Comparison of ENCODE assay signal across 9 mouse cellular contexts in the genomic region with DNA sequence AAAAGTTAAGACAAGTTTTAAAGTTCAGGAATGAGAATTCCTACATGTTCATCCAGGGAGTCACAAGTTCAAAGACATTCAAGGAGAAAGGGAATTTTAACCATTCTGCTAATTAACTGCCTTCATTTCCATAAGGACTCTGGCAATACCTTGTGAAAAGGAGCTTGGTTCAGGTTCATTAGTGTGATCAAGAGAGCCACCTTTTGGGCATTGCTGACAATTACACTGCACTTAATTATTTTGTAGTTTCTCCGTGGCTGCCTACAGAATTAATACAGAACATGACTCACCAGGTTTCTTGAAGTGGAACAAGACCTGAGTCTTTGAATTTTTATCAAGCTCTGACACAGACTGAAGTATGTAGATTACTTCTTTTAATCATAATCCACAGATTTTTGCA. TPM values are rescaled to one million over a fixed set of nuclear protein-coding genes. Genes with fewer than 3 reads are reported as not detected.
DNase-seq lines count a peak whose midpoint lies in the region; ATAC-seq and TF ChIP-seq lines count a peak whose summit lies in the region.
"Had no signal": no experiment of that assay in that cellular context is flagged by ENCODE, and none has a peak within 500 bp of the region (broad histone marks: within the 10 kb centered on the region; RNA-seq: fewer than 3 reads in every experiment).

No protein-coding gene starts in this region.

- TF ChIP-seq EP300 in stomach, postnatal 0 days (optimal IDR thresholded peaks at IDR 0.05), result no peak

- H3K27me3 ChIP-seq in heart, embryonic 10.5 days (ENCODE audit: insufficient read depth, poor library complexity, severe bottlenecking), result no peaks in the 10 kb centered on the region
- no peaks in the 10 kb centered on the region for H3K27me3 ChIP-seq in forebrain, postnatal 0 days (ENCODE audit: insufficient read depth, low read length)
- H3K27me3 ChIP-seq in stomach, postnatal 0 days (ENCODE audit: control insufficient read depth, insufficient read depth, low read length), result no peaks in the 10 kb centered on the region

- H3K4me3 ChIP-seq in heart, embryonic 10.5 days, result no peak overlapping the region
- no peak overlapping the region for H3K4me3 ChIP-seq in forebrain, postnatal 0 days (ENCODE audit: low read depth, low read length)
- no peak overlapping the region for H3K4me3 ChIP-seq in stomach, postnatal 0 days (ENCODE audit: low read depth, low read length)

- no peaks in the 10 kb centered on the region for H3K36me3 ChIP-seq in heart, embryonic 10.5 days
- H3K36me3 ChIP-seq in forebrain, postnatal 0 days (ENCODE audit: insufficient read depth), result no peaks in the 10 kb centered on the region
- H3K36me3 ChIP-seq in stomach, postnatal 0 days (ENCODE audit: control insufficient read depth, insufficient read depth, low read length), result no peaks in the 10 kb centered on the region

- intact Hi-C loops in gastrocnemius, postnatal 36 days (cut with DNase I), result loop anchor here (1.0 kb wide), 1 partner anchor 301 kb away; no protein-coding TSS in a partner anchor

- H3K27ac ChIP-seq in heart, embryonic 10.5 days, result no peak overlapping the region
- no peak overlapping the region for H3K27ac ChIP-seq in forebrain, postnatal 0 days (ENCODE audit: low read depth, low read length)
- no peak overlapping the region for H3K27ac ChIP-seq in stomach, postnatal 0 days (replicated peaks)

- peak; percentile 69; the same call in 1 of the 2 replicates for ATAC-seq in forebrain, postnatal 0 days
- no peak for ATAC-seq in stomach, postnatal 0 days (ENCODE audit: low FRiP score, low TSS enrichment)

- peak; percentile 73 for TF ChIP-seq CTCF in forebrain, postnatal 0 days (IDR thresholded peaks at IDR 0.05; ENCODE audit: low read depth)
- TF ChIP-seq CTCF in stomach, postnatal 0 days (IDR thresholded peaks at IDR 0.05; ENCODE audit: low read depth), result peak; percentile 70

- no peaks in the 10 kb centered on the region for H3K9me3 ChIP-seq in heart, embryonic 10.5 days
- no peaks in the 10 kb centered on the region for H3K9me3 ChIP-seq in forebrain, postnatal 0 days (ENCODE audit: low read length)
- no peaks in the 10 kb centered on the region for H3K9me3 ChIP-seq in stomach, postnatal 0 days (ENCODE audit: control insufficient read depth, low read length)

- H3K9ac ChIP-seq in forebrain, postnatal 0 days, result no peak overlapping the region
- no peak overlapping the region for H3K9ac ChIP-seq in stomach, postnatal 0 days (ENCODE audit: low read length)

- WGBS in heart, embryonic 10.5 days, result 6% methylated on average over 1 of the region's 1 CpGs
- WGBS in forebrain, postnatal 0 days, result 0% methylated on average over 1 of the region's 1 CpGs
- 3% methylated on average over 1 of the region's 1 CpGs for WGBS in stomach, postnatal 0 days

- DNase-seq in heart, adult 8-10 months (ENCODE audit: low spot score), result peak; percentile 2
- no peak for DNase-seq in heart, embryonic 10.5 days (ENCODE audit: low spot score)
- DNase-seq in right cerebral cortex, adult 18-20 months, result peak; percentile 43
- no peak for DNase-seq in right cerebral cortex, postnatal 14 days
- DNase-seq in forebrain, postnatal 0 days, result peak; percentile 66
- no peak for DNase-seq in stomach, postnatal 0 days (ENCODE audit: low spot score)
- DNase-seq in gastrocnemius, postnatal 36 days, result no peak
- DNase-seq in adrenal gland, postnatal 4 days (ENCODE audit: low spot score in 2 of 2), result no peak

- no peak overlapping the region for H3K4me2 ChIP-seq in forebrain, postnatal 0 days (ENCODE audit: low read depth)
- H3K4me2 ChIP-seq in stomach, postnatal 0 days (replicated peaks; ENCODE audit: low read depth), result no peak overlapping the region

- H3K4me1 ChIP-seq in heart, embryonic 10.5 days, result no peaks in the 10 kb centered on the region
- no peaks in the 10 kb centered on the region for H3K4me1 ChIP-seq in forebrain, postnatal 0 days (ENCODE audit: insufficient read depth)
- H3K4me1 ChIP-seq in stomach, postnatal 0 days (replicated peaks; ENCODE audit: control insufficient read depth, insufficient read depth), result no peaks in the 10 kb centered on the region

RNA-seq across cellular contexts. Expression of a gene that starts 52.4 kb away (rescaled TPM):
- under 1 TPM in 2 of 4 experiments, not detected in 2; 0.23 to 0.25 TPM for total RNA-seq in heart, adult 8-10 months (2022)
- 0.11 and 0.24 TPM in 2 replicates for polyA plus RNA-seq in heart, embryonic 10.5 days (2016; fragmentation: Nextera tagmentation; extraction: Ambion mirVana)
- 1.5 and 2.1 TPM in 2 replicates for total RNA-seq in forebrain, postnatal 0 days (2014; rRNA removed)
- polyA plus RNA-seq in forebrain, postnatal 0 days (2015; fragmentation: Nextera tagmentation; extraction: Ambion mirVana), result 0.81 and 0.87 TPM in 2 replicates
- 0.04 and 0.06 TPM in 2 replicates for polyA plus RNA-seq in stomach, postnatal 0 days (2015; fragmentation: Nextera tagmentation; extraction: Ambion mirVana)
- total RNA-seq in gastrocnemius, postnatal 36 days (2021), result under 1 TPM; 0.47 to 0.82 TPM
- 1 to 10 TPM; 2.4 to 2.7 TPM for total RNA-seq in adrenal gland, postnatal 4 days (2021)
- polyA plus RNA-seq: liver, embryonic 16.5 days had no signal

Comparison
In these comparisons a context has a peak if more than half of its experiments do, and no peak if none do; other contexts are left out.
1. DNase-seq: peak in heart, adult 8-10 months (single experiment), right cerebral cortex, adult 18-20 months (single experiment) and forebrain, postnatal 0 days (single experiment); none in heart, embryonic 10.5 days (single experiment), right cerebral cortex, postnatal 14 days (single experiment), stomach, postnatal 0 days (single experiment), gastrocnemius, postnatal 36 days (0 of 2) and adrenal gland, postnatal 4 days (0 of 2).